Mouse (Mus musculus) natural killer cell, adult 2 months (primary cell): ENCODE data around the gene Pfdn6.
"Not testable (repeated sequence)": the region's sequence is repeated elsewhere in the genome, so short reads cannot be mapped to it uniquely, and the experiment has no call there.

Experiments
- DNase-seq, 2 experiments: peaks; one replicate each; pipeline ENCODE4 v3.0.0; 2022; ENCODE audit warnings: low spot score in 2 of 2

Pfdn6 gene

DNA sequence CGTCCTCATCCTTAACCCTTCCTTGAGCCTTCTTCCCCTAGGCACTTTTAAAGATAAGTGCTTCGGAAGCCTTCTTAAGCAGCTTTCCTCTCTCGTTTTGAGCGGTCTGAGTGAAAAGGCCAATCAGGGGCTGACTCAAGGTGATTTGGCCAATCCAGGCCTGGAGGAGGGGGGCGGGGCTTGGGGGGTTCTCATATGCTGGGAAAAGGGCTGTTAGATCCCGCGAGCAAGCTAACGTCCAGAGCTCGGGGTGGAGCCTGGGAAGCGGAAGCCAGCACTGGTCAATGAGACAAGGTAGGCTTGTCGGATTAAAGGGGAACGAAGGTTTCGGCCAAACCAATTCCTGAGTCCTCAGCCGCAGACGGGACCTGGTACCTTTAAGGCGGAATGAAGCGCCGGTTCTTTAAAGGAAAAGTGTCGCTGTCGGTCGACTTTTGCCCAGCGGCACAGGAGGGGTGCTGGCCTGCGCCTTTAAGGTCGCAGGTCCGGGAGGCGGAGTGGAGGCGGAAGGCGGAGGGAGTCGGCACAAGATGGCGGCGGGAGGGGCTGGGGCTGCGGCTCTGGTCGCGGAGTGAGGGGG is 24.4 kb downstream of the Pfdn6 start, which contains the start of the genes Tapbp and Zbtb22:
TSS of gene Tapbp (plus strand) at position 229 of the 580 bp plus-strand sequence.
TSS of gene Zbtb22 (plus strand) at position 234 of the 580 bp plus-strand sequence.
- DNase-seq = peak; percentile 91 to 93

DNA sequence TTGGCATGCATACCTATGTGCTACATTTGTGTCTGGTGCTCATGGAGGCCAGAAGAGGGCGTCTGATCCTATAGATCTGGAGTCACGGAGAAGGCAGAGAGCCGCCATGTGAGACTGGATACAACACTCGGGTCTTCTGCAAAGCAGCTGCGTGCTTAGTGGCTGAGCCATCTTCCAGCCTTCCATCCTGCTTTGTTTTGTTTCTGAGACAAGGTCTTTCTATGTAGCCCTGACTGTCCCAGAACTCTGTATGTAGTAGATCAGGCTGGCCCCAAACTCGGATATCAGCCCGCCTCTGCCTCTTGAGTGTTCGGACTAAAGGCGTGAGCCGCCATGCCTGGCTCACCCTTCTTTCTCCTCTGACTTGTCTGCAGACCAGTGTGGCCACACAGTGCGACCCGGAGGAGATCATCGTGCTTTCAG is 25.2 kb downstream of the Pfdn6 start:
- no peak for DNase-seq

- no peak for DNase-seq
These were observed 26.2 kb downstream of the Pfdn6 start for GRCm38 (mm10) chr17:33913905-33914304.

GRCm38 (mm10) chr17:33913264-33913663 is 26.9 kb downstream of the Pfdn6 start:
- DNase-seq = no peak

DNA sequence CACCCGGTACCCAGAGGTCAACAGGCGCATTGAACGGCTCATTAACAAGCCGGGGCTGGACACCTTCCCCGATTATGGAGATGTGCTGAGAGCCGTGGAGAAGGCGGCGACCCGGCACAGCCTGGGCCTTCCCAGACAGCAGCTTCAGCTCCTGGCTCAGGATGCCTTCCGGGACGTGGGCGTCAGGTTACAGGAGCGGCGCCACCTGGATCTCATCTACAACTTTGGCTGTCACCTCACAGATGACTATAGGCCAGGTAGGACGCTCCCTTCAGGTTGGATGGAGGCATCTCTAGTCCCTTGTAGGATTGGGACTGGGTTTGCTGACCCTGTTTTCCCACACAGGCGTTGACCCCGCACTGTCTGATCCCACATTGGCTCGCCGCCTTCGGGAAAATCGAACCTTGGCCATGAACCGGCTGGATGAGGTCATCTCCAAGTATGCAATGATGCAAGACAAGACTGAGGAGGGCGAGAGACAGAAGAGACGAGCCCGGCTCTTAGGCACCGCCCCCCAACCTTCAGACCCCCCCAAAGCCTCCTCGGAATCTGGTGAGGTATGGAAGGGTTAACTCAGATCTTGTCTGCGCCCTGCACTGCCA is 28.2 kb downstream of the Pfdn6 start:
- DNase-seq = no peak

DNA sequence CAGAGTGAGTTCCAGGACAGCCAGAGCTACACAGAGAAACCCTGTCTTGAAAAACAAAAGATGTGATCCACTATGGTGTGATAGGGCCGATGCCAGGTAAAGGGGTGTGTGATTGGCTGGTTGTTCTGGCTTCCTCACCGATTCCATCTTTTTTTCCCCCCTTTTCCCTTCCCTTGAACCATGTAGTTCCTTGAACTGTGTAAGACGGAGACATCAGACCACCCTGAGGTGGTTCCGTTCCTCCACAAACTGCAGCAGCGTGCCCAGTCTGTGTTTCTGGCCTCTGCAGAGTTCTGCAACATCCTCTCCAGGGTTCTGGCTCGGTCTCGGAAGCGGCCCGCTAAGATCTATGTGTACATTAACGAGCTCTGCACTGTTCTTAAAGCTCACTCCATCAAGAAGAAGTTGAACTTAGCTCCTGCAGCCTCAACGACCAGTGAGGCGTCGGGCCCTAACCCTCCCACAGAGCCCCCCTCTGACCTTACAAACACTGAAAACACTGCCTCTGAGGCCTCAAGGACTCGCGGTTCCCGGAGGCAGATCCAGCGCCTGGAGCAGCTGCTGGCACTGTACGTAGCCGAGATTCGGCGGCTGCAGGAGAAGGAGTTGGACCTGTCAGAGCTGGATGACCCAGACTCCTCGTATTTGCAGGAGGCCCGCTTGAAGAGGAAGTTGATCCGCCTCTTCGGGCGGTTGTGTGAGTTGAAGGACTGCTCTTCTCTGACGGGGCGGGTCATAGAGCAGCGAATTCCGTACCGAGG is 28.9 kb downstream of the Pfdn6 start:
- no peak for DNase-seq

DNA sequence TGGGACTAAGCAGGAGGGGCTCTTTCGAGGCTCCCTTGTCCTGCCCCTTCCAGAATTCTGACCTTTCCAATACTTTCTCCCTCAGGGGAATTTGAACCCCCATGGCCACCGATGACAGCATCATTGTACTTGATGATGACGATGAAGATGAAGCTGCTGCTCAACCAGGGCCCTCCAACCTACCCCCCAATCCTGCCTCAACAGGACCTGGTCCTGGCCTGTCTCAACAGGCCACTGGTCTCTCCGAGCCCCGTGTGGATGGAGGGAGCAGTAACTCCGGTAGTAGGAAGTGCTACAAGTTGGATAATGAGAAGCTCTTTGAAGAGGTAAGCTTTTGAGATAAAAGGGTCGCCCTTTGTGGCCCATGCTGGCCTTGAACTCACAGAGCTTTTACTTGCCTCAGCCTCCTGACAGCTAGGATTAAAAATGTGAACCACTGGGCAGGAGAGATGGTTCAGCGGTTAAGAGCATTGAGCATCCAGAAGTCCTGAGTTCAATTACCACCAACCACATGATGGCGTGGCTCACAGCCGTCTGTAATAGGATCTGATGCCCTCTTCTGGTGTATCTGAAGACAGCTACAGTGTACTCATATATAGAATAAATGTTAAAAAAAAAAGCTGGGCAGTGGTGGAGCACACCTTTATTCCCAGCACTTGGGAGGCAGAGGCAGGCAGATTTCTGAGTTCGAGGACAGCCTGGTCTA is 29.6 kb downstream of the Pfdn6 start:
- DNase-seq = no peak

GRCm38 (mm10) chr17:33909869-33910250 is 30.3 kb downstream of the Pfdn6 start:
- DNase-seq = peak in 1 of 2 experiments; percentile 31

DNA sequence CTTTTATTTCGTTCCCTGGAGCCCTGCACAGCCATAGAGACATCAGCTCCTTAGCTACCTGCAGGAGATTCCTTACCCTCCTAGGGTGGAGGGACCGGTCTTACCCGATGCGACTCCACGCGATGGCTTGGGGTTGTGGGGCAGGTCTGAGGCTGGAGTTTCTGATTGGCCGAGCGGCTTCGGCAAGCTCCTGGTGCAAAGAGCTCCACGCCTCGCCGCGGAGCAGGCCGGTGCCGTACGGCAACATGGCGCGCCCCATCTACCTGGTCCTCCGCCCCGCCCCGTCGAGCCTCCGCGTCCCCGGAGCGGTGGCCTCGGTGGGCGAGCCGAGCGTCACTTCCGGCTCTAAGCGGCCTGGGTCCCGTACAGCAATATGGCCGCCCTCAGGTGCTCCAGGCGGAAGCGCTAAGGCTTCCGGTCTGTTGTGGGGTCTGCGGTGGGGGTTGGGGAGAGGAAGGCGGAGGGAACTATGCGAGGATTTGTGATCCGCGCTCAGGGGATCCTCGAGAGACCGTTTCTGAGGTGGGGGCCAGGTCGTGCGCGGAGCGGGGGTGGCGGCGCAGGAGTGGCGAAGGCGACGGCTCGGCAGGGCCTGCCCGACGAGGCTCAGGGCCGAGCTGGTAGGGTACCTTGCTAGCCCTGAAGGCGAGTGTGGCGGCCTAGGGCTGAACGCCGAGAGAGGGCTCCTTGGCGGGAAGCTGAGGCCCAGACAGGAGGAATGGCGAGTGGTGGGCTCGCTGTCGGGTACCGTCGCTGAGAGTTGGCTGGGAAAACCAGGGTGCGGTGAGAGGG is 30.9 kb downstream of the Pfdn6 start, which contains the start of gene Daxx:
TSS of gene Daxx (plus strand) at position 338 of the 792 bp plus-strand sequence.
- DNase-seq = peak; percentile 96 to 97

GRCm38 (mm10) chr17:33908331-33909076 is 31.6 kb downstream of the Pfdn6 start:
- DNase-seq = no peak

- DNase-seq = not testable (repeated sequence)
These were observed 35.3 kb downstream of the Pfdn6 start, which contains the start of gene Platr17 for GRCm38 (mm10) chr17:33904835-33905234. Gene Platr17 (plus strand): TSS chr17:33905135.

- not testable (repeated sequence) for DNase-seq
These were observed 36.1 kb downstream of the Pfdn6 start for GRCm38 (mm10) chr17:33903911-33904651.

DNA sequence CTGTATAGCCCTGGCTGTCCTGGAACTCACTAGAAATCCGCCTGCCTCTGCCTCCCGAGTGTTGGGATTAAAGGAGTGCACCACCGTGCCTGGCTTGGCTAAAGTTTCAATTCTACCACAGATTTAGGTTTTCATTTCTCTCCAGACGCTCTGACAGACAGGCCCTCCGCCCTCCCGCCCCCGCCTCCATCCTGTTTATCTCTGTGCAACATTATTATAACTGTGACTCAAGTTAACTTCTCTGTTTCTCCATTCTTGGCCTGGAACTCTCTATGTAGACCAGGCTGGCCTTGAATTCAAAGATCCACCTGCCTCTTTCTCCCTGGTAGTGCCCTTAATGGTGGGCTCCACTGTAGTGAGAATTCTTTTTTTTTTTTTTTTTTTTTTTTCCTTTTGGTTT is 37.7 kb downstream of the Pfdn6 start:
- DNase-seq = no peak

DNA sequence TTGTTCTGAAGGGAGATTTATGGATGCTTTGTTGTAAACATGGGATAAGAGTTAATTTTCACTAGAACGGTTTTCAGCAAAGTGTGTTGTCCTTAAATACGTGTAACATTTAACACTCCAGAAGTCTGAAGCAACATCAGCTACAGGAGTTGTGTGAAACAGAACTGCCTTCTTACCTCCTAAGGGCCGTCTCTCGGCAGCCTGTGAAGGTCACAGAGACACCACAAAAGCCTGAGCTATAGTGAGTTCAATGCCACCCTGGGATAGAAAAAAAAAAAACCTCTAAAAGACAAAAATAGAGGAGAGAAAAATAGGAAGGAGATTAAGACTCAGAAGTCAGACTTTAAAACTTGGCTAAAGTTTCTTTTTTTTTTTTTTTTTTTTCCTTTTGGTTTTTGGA is 38.1 kb downstream of the Pfdn6 start:
- DNase-seq = no peak

DNA sequence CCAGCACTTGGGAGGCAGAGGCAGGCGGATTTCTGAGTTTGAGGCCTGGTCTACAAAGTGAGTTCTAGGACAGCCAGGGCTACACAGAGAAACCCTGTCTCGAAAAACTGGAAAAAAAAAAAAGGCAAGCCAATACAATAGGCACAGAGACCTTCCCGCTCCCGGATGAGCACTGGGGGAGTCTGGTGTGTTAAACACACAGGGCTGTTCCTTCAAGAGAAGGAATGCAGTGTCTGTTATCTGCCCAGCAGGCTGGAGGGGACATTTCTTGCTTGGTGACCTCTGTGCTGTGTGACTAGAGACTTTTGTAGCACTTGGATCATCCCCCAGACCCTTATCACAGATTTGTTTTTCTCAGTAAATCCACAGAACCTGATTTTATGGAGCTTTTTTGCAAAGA is 38.5 kb downstream of the Pfdn6 start:
- no peak for DNase-seq

GRCm38 (mm10) chr17:33900989-33901314 is 39.2 kb downstream of the Pfdn6 start:
- no peak for DNase-seq

DNA sequence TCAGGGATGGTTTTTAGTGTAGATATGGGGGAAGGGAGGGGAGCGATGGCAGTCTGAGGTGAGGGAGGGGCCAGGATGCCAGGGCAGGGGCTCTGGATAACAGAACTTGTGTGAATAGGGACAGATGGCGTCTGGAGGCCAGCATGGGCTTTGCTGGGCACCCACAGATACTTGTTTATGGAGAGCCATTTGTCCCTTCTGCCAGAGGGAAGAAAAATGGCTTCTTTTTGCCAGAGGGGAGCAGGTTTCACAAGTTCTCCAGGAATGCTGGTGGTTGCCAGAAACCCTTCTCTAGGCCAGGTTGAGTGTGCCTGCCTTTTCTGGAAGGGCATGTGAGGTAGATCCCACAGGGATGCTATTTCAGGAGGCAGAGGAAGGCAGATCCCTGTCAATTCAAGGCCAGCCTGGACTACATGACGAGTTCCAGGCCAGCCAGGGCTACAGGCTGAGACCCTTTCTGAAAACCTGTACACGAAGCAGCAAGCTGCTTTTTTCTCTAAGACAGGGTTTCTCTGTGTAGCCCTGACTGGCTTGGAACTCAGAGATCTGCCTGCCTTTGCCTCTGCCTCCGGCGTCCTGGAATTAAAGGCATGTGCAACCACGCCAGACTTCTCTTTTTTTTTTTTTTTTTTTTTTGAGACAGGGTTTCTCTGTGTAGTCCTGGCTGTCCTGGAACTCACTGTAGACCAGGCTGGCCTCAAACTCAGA is 39.7 kb downstream of the Pfdn6 start:
- no peak for DNase-seq

GRCm38 (mm10) chr17:33899642-33900041 is 40.5 kb downstream of the Pfdn6 start:
- no peak for DNase-seq

GRCm38 (mm10) chr17:33898193-33898592 is 42.0 kb downstream of the Pfdn6 start:
- DNase-seq = not testable (repeated sequence)
